8 mouse cellular contexts compared by ENCODE assay signal in the genomic region with DNA sequence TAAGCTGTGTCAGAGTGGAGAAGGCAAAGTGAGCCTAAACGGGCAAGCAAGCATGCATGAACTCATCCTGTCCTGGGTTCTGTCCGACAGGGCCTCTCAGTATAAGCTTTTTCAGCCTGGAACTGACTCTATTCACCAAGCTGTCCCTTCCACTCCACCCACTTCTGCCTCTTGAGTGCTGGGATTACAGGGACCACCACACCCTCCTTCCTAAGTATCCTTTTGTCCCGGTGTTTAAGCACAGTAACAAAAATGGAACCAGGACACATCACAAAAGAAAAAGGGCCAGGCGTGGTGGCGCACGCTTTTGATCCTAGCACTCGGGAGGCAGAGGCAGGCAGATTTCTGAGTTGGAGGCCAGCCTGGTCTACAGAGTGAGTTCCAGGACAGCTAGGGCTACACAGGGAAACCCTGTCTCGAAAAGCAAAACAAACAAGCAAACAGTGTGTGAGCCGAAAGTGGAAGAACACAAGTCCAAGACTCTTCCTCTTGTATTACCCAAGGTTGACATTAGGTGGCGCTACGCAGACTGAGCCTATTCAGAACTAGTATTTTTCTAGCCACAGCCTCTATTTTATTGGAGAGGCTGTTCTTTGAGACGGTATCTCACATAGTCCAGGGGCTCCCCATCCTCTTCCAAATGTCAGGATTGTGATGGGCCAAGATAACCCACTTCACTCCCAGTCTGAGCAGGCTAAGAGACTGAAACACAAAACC. TPM values are rescaled to one million over a fixed set of nuclear protein-coding genes. Genes with fewer than 3 reads are reported as not detected.
A peak's percentile ranks its signal among the peaks of the same experiment; 100 is the strongest.
DNase-seq lines count a peak whose midpoint lies in the region.

No protein-coding gene starts in this region.

- intact Hi-C loops in heart, postnatal 10 days (cut with DNase I) = loop anchor here (5.0 kb wide), 2 partner anchors 38 to 132 kb away; partner anchors contain the start of gene Stat2

- peak; percentile 54 for DNase-seq in gastrocnemius, postnatal 10 days
- DNase-seq in gastrocnemius, postnatal 25 days = no peak
- DNase-seq in right cerebral cortex, adult 2 months (ENCODE audit: low spot score in 2 of 2) = peak; percentile 39 to 60
- no peak for DNase-seq in right cerebral cortex, postnatal 10 days (ENCODE audit: low spot score in 2 of 2)
- peak; percentile 73 for DNase-seq in c-Kit-positive CD71-positive TER-119-negative erythroid progenitor cells, embryonic 14.5 days (ENCODE audit: low read depth)
- DNase-seq in heart, postnatal 10 days = peak; percentile 53 to 83
- peak; percentile 76 for DNase-seq in lung, postnatal 14 days
- peak; percentile 74 for DNase-seq in thymus, postnatal 0 days (ENCODE audit: low spot score)

RNA-seq across cellular contexts. Expression of gene Rbms2, which starts 39.7 kb away (rescaled TPM):
- total RNA-seq in gastrocnemius, postnatal 10 days (2021) = 10 to 100 TPM; 64.2 to 65.3 TPM
- total RNA-seq in gastrocnemius, postnatal 25 days (2021) = 10 to 100 TPM; 54.4 to 61.5 TPM
- 10 to 100 TPM; 82.8 to 91.0 TPM for total RNA-seq in heart, postnatal 10 days (2021)
- 14.1 and 17.3 TPM in 2 replicates for polyA plus RNA-seq in thymus, postnatal 0 days (2015; fragmentation: Nextera tagmentation; extraction: Ambion mirVana)

RNA-seq across cellular contexts. Expression of gene Baz2a, which starts 49.0 kb away (rescaled TPM):
- total RNA-seq in gastrocnemius, postnatal 10 days (2021) = 10 to 100 TPM; 16.1 to 22.7 TPM
- 10 to 100 TPM; 11.4 to 12.0 TPM for total RNA-seq in gastrocnemius, postnatal 25 days (2021)
- total RNA-seq in heart, postnatal 10 days (2021) = 10 to 100 TPM; 26.1 to 27.8 TPM
- polyA plus RNA-seq in thymus, postnatal 0 days (2015; fragmentation: Nextera tagmentation; extraction: Ambion mirVana) = 21.5 and 27.5 TPM in 2 replicates

RNA-seq across cellular contexts. Expression of gene Gls2, which starts 53.9 kb away (rescaled TPM):
- total RNA-seq in gastrocnemius, postnatal 10 days (2021) = 1 to 10 TPM; 1.1 to 1.4 TPM
- total RNA-seq in gastrocnemius, postnatal 25 days (2021) = under 1 TPM; 0.41 to 0.94 TPM
- under 1 TPM; 0.64 to 0.67 TPM for total RNA-seq in heart, postnatal 10 days (2021)
- polyA plus RNA-seq in thymus, postnatal 0 days (2015; fragmentation: Nextera tagmentation; extraction: Ambion mirVana) = 0.78 and 1.5 TPM in 2 replicates

RNA-seq across cellular contexts. Expression of gene Atp5b, which starts 57.3 kb away (rescaled TPM):
- total RNA-seq in gastrocnemius, postnatal 10 days (2021) = 1,000 to 10,000 TPM; 3,585 to 4,036 TPM
- 1,000 to 10,000 TPM; 3,933 to 4,186 TPM for total RNA-seq in gastrocnemius, postnatal 25 days (2021)
- 1,000 to 10,000 TPM; 7,591 to 7,651 TPM for total RNA-seq in heart, postnatal 10 days (2021)
- 2,017 and 2,181 TPM in 2 replicates for polyA plus RNA-seq in thymus, postnatal 0 days (2015; fragmentation: Nextera tagmentation; extraction: Ambion mirVana)

Comparison
In these comparisons a context has a peak if more than half of its experiments do, and no peak if none do; other contexts are left out.
1. DNase-seq: peak in gastrocnemius, postnatal 10 days (single experiment), right cerebral cortex, adult 2 months (2 of 2), c-Kit-positive CD71-positive TER-119-negative erythroid progenitor cells, embryonic 14.5 days (single experiment), heart, postnatal 10 days (2 of 2), lung, postnatal 14 days (single experiment) and thymus, postnatal 0 days (single experiment); none in gastrocnemius, postnatal 25 days (single experiment) and right cerebral cortex, postnatal 10 days (0 of 2).